Mouse (Mus musculus) liver, embryonic 11.5 days (tissue): Measurements from ENCODE around the gene D7Ertd443e. TPM values are rescaled to one million over a fixed set of nuclear protein-coding genes. Genes with fewer than 3 reads are reported as not detected.
A peak's percentile ranks its signal among the peaks of the same experiment; 100 is the strongest.

Source experiments
- ATAC-seq: fragments of 200-750 bp; cut with Nextera tagmentation; replicated peaks from 2 replicates; pipeline ENCODE4 v1.8.0; 2017; ENCODE audit warnings: moderate number of reproducible peaks, mild to moderate bottlenecking, moderate TSS enrichment, moderate library complexity; ENCODE audit not compliant: low FRiP score
- DNase-seq: peaks from one replicate; pipeline ENCODE4 v3.0.0-alpha.2; 2017; ENCODE audit warnings: low spot score
- H3K27ac ChIP-seq: fragments of 300-500 bp; sonication (generic); 2 replicates; pipeline ENCODE4 v1.5.1; 2014; ENCODE audit warnings: mild to moderate bottlenecking, low read depth, low read length, control low read depth
- H3K27me3 ChIP-seq: fragments of 300-500 bp; sonication (generic); replicated peaks from 2 replicates; pipeline ENCODE4 v1.6.1; 2014; ENCODE audit warnings: low read length, mixed read lengths; ENCODE audit not compliant: control insufficient read depth, insufficient read depth
- H3K36me3 ChIP-seq: fragments of 300-500 bp; sonication (generic); 2 replicates; pipeline ENCODE4 v1.6.1; 2014; ENCODE audit warnings: mild to moderate bottlenecking, low read length, moderate library complexity, mixed read lengths; ENCODE audit not compliant: control insufficient read depth, insufficient read depth
- H3K4me1 ChIP-seq: fragments of 300-500 bp; sonication (generic); replicated peaks from 2 replicates; pipeline ENCODE4 v1.6.1; 2014; ENCODE audit warnings: low read length, mixed read lengths; ENCODE audit not compliant: control insufficient read depth, insufficient read depth
- H3K4me2 ChIP-seq: fragments of 300-500 bp; sonication (generic); 2 replicates; pipeline ENCODE4 v1.6.1; 2014; ENCODE audit warnings: mild to moderate bottlenecking, control low read depth, moderate library complexity
- H3K4me3 ChIP-seq: fragments of 300-500 bp; sonication (generic); 2 replicates; pipeline ENCODE4 v1.5.1; 2014; ENCODE audit warnings: low read depth, low read length, control low read depth
- H3K9ac ChIP-seq: fragments of 300-500 bp; sonication (generic); 2 replicates; pipeline ENCODE4 v1.6.1; 2014; ENCODE audit warnings: low read depth, low read length, control low read depth
- H3K9me3 ChIP-seq: fragments of 300-500 bp; sonication (generic); 2 replicates; pipeline ENCODE4 v1.6.1; 2016; ENCODE audit warnings: low read length, inconsistent platforms, mixed read lengths; ENCODE audit not compliant: control insufficient read depth
- WGBS: fragments of 180-500 bp; shearing (Covaris S2); extraction: QIAGEN DNeasy Blood & Tissue Kit; methylation state at CpG from one replicate; pipeline ENCODE4 v1.1.7; 2014; 5-methylcytosine and 5-hydroxymethylcytosine counted together
- polyA plus RNA-seq: library from polyadenylated mRNA; unstranded; fragments of >200 nt; fragmentation: Nextera tagmentation; extraction: Ambion mirVana; gene quantifications from 2 replicates; pipeline ENCODE4 v1.2.1, GENCODE M21; 2014

D7Ertd443e gene
- polyA plus RNA-seq, 1 experiment from 2014 or later = not detected

DNA sequence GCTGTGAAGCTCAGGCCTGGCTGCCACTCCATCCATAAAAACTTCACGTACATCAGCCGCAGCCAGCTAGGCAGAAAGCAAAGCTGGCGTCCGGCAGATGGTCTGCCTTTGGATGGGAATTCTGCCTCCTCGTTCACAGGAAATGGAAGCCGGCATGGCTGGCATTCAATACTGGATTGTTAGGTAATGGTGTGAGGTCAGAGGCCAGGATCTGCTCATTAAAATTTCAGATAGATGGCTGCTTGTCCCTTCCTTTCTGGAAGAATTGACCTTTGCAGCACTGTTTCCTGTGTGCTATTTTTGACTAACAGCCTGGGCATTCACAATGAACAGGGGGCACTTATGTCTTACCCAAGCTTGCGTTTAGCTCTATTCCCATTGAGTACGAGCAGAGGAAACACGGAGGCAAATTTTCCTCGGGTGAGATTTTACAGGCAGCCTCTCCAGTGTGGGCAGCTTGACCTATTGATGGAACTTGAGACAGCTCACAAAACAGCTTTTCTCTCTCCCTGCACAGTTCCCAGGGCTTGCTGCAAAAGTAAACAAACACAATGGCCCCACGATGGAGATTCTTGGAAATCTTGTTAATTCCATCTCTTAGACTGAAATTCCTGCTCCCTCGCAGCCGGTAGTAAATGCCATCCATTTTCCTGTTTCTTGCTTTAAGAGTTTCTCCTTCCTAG, 157.5 kb downstream of the D7Ertd443e start:
- Histone ChIP-seq H3K4me1 (0 out of 2 replicates have a peak, but pooled peaks cover 2% of the 10 kb centered on the region), H3K9ac (no peak overlapping the region), H3K4me3 (no peak overlapping the region), H3K4me2 (no peak overlapping the region), H3K27ac (no peak overlapping the region), H3K9me3 (no peaks in the 10 kb centered on the region), H3K27me3 (peaks cover 27% of the 10 kb centered on the region), H3K36me3 (no peaks in the 10 kb centered on the region)
- ATAC-seq (no peak), DNase-seq (no peak)
- 45% methylated on average over 13 of the region's 13 CpGs for WGBS

DNA sequence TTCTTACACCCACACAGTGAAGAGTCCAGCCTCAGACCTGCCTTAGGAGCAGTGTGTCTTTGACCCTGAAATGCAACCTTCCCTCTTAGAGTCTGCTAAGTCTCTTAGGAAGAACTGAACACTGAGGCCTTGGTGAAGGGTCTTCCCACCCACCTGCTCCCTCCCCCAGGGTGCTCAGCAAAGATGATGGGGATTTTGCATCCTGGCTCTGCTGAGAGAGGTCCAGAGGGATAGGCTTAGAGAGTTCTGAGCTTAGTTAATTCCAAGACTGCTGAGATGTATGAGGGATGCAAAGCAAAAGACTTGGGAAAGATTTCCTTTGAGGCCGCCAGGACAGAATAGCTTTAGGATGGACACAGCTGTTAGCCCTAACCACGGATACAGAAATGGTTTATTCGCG, 158.4 kb downstream of the D7Ertd443e start:
- Histone ChIP-seq H3K27ac (no peak overlapping the region), H3K4me3 (no peak overlapping the region), H3K36me3 (no peaks in the 10 kb centered on the region), H3K4me2 (no peak overlapping the region), H3K9me3 (no peaks in the 10 kb centered on the region), H3K27me3 (peaks cover 27% of the 10 kb centered on the region), H3K4me1 (0 out of 2 replicates have a peak, but pooled peaks cover 2% of the 10 kb centered on the region), H3K9ac (no peak overlapping the region)
- ATAC-seq = no peak
- no peak for DNase-seq
- 81% methylated on average over 4 of the region's 4 CpGs for WGBS

DNA sequence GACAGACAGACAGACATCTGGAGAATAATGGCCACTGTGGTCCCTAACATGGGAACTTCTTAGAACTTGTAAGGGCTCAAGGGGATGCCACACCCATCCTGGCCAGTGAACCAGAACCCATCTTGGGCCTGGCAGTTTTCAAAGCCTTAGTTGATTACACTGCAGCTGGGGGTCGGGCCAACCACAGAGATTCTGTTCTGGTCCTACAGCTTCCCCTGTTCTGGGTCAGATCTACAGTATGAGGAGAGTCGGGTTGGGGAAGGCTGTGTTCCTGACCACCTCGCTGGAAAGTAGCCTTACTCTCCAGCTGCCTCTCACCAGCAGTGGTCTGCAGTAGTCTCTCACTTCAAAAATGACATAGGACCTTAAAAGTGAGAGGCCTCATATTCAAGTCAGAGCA, 159.2 kb downstream of the D7Ertd443e start:
- H3K27ac ChIP-seq = no peak overlapping the region
- no peak overlapping the region for H3K9ac ChIP-seq
- no peak for ATAC-seq
- WGBS = 79% methylated on average over 3 of the region's 3 CpGs
- H3K4me1 ChIP-seq = 0 out of 2 replicates have a peak, but pooled peaks cover 2% of the 10 kb centered on the region
- H3K27me3 ChIP-seq = peaks cover 27% of the 10 kb centered on the region
- no peaks in the 10 kb centered on the region for H3K36me3 ChIP-seq
- no peak overlapping the region for H3K4me2 ChIP-seq
- H3K9me3 ChIP-seq = no peaks in the 10 kb centered on the region
- no peak overlapping the region for H3K4me3 ChIP-seq
- no peak for DNase-seq

DNA sequence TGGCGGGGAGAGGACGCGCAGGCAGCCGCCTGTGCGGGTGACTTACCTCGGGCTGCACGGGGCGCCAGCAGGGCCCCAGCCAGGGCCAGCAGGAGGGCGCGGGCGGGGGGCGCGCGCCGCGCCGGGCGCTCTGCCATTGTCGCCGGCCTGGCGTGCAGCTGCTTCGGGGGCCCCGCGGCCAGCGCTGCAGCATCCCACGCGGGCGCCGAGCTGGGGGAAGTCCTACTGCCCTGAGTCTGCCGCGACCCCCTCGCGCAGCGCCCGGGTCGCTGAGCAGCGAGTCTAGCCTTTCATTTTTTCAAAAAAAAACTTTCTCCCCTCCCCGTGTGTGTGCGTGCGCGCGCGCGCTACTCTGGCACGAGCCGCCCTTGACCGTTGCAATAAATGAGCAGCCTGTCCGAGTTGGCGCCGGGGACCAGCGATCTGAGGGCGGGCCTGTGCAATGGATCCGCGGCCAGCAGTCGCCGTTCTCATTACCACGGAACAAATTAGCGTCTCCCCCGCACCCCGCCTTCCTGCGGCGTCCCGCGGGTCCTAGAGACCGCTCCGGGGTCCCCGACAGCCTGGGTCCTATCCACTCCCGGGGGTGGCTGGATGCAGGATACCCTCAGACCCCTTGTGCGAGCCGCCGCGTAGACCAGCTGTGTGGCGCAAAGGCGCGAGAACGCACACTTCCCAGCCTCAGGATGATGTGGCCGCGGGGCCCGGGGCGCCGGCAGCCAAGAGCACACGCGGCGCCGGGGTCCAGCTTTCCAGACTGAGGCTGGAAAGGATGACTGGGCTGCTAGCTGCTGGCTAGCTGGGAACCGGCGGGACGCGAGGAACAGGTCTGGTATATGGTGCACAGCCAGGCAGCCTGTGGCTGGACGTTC, 160.5 kb downstream of the D7Ertd443e start:
- Histone ChIP-seq H3K4me3 (peak overlapping the region; percentile 59), H3K9me3 (no peaks in the 10 kb centered on the region), H3K27me3 (peaks cover 27% of the 10 kb centered on the region), H3K36me3 (no peaks in the 10 kb centered on the region), H3K27ac (peak overlapping the region; percentile 84), H3K4me1 (0 out of 2 replicates have a peak, but pooled peaks cover 2% of the 10 kb centered on the region), H3K4me2 (peak overlapping the region; percentile 68), H3K9ac (peak overlapping the region; percentile 69)
- peak; percentile 71 for DNase-seq
- ATAC-seq = no peak
- whole genome bisulfite sequencing = under 1% methylated on average over 67 of the region's 90 CpGs

DNA sequence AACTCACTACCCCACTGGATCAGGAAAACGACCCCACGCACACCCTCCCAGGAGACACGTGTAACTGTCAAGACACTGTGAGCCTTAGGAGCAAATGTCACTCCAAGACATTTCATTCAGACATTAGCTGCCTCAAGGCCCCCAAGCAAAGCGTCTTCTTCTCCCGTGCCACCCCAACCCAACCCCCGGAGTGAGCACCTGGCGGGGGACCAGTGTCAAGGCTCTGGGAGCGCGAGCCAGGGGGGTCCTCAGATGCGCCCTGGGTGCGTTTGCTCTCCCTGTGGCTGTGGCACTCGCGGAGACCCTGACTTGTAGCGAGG, 161.1 kb downstream of the D7Ertd443e start:
- WGBS = 1% methylated on average over 13 of the region's 14 CpGs
- Histone ChIP-seq H3K9me3 (no peaks in the 10 kb centered on the region), H3K4me2 (peak overlapping the region; percentile 68), H3K36me3 (no peaks in the 10 kb centered on the region), H3K27me3 (peaks cover 27% of the 10 kb centered on the region), H3K27ac (peak overlapping the region; percentile 84), H3K9ac (peak overlapping the region; percentile 69), H3K4me3 (peak overlapping the region; percentile 59), H3K4me1 (0 out of 2 replicates have a peak, but pooled peaks cover 2% of the 10 kb centered on the region)
- ATAC-seq (no peak), DNase-seq (peak; percentile 47)

DNA sequence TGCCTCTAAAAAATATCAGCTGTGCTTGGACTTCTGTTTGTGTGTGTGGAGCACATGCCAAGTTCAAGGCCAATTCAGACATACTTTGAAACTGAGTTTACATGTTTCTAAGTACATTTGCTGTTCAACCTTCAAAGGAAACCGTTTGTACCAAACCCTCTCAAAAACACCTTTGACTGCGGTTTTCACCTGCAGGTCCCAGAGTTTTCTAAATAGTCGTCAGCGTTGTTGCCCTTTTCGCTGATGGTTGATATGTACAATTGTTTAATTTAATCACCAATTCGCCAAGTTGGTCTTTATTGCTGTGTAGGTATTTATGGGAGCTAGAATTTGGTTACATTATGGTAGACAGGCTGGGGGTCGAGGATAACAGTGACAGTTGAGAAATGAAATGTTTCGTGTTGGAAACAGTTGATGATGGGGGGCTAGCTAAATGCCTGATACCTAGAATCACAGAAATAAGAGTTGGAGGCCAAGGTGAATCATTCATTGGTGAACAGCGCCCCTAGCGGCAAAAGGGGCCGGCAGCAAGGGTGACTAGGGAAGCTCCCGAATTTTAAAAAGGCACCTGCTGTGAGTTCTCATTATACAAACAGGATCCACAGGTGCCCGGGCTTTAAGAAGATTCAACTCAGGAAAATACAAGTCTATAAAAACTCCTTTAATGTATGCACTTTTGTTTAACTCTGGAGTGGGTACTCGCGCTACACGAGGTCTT, 161.9 kb downstream of the D7Ertd443e start:
- no peak overlapping the region for H3K27ac ChIP-seq
- DNase-seq = peak; percentile 78
- 0 out of 2 replicates have a peak, but pooled peaks cover 2% of the 10 kb centered on the region for H3K4me1 ChIP-seq
- WGBS = 25% methylated on average over 16 of the region's 16 CpGs
- ATAC-seq = no peak
- H3K36me3 ChIP-seq = no peaks in the 10 kb centered on the region
- H3K9me3 ChIP-seq = no peaks in the 10 kb centered on the region
- peak overlapping the region; percentile 59 for H3K4me3 ChIP-seq
- peak overlapping the region; percentile 68 for H3K4me2 ChIP-seq
- no peak overlapping the region for H3K9ac ChIP-seq
- peaks cover 27% of the 10 kb centered on the region for H3K27me3 ChIP-seq

Other genes with a start within 250 kb of the D7Ertd443e start
- 11.0 and 11.8 TPM in 2 replicates for gene Adam12, start 153.5 kb downstream of the D7Ertd443e start, polyA plus RNA-seq